In genomic region chr9:21181421-21182220, GRCm38 (mm10) we compare ENCODE assay signal across 9 mouse cellular contexts. TPM values are rescaled to one million over a fixed set of nuclear protein-coding genes. Genes with fewer than 3 reads are reported as not detected.
A peak's percentile ranks its signal among the peaks of the same experiment; 100 is the strongest.
DNase-seq lines count a peak whose midpoint lies in the region; ATAC-seq and TF ChIP-seq lines count a peak whose summit lies in the region.
"Had no signal": no experiment of that assay in that cellular context is flagged by ENCODE, and none has a peak within 500 bp of the region (broad histone marks: within the 10 kb centered on the region; RNA-seq: fewer than 3 reads in every experiment).

No protein-coding gene starts in this region.

- no peak for DNase-seq in forebrain, embryonic 10.5 days (ENCODE audit: extremely low spot score, low spot score)
- no peak for DNase-seq in forebrain, postnatal 0 days
- DNase-seq in ZHBTc4 (ENCODE audit: low read depth, low spot score): peak; percentile 82
- DNase-seq in yolk sac, embryonic 10.5 days (ENCODE audit: low spot score): peak; percentile 61
- DNase-seq in T-cell, adult 2 months (ENCODE audit: low spot score): no peak

- H3K9me3 ChIP-seq in forebrain, embryonic 10.5 days: no peaks in the 10 kb centered on the region
- no peaks in the 10 kb centered on the region for H3K9me3 ChIP-seq in forebrain, postnatal 0 days (ENCODE audit: low read length)
- H3K9me3 ChIP-seq in kidney, embryonic 15.5 days (replicated peaks): no peaks in the 10 kb centered on the region

- H3K4me1 ChIP-seq in forebrain, embryonic 10.5 days: peaks cover 40% of the 10 kb centered on the region
- H3K4me1 ChIP-seq in forebrain, postnatal 0 days (ENCODE audit: insufficient read depth): no peaks in the 10 kb centered on the region
- peaks cover 41% of the 10 kb centered on the region for H3K4me1 ChIP-seq in kidney, embryonic 15.5 days

- peak overlapping the region; percentile 48; the same call in 1 of the 2 replicates for H3K27ac ChIP-seq in forebrain, embryonic 10.5 days
- no peak overlapping the region for H3K27ac ChIP-seq in forebrain, postnatal 0 days (ENCODE audit: low read depth, low read length)
- peak overlapping the region; percentile 54 for H3K27ac ChIP-seq in kidney, embryonic 15.5 days

- ATAC-seq in forebrain, postnatal 0 days: no peak
- ATAC-seq in granulocyte monocyte progenitor cell, adult 5-6 weeks (replicated peaks; ENCODE audit: poor library complexity, severe bottlenecking): peak; percentile 52
- peak; percentile 61 for ATAC-seq in kidney, embryonic 15.5 days (replicated peaks; ENCODE audit: low FRiP score)
- ATAC-seq in megakaryocyte, adult 5-6 weeks (ENCODE audit: poor library complexity, severe bottlenecking): peak; percentile 61
- ATAC-seq: Patski had no signal

- no peak overlapping the region for H3K9ac ChIP-seq in forebrain, postnatal 0 days
- H3K9ac ChIP-seq in kidney, embryonic 15.5 days: peak overlapping the region; percentile 55

- peaks cover 70% of the 10 kb centered on the region for H3K27me3 ChIP-seq in forebrain, embryonic 10.5 days (ENCODE audit: poor library complexity, severe bottlenecking)
- H3K27me3 ChIP-seq in forebrain, postnatal 0 days (ENCODE audit: insufficient read depth, low read length): no peaks in the 10 kb centered on the region
- no peaks in the 10 kb centered on the region for H3K27me3 ChIP-seq in kidney, embryonic 15.5 days
- H3K27me3 ChIP-seq: Patski had no signal

- no peaks in the 10 kb centered on the region for H3K36me3 ChIP-seq in forebrain, embryonic 10.5 days (replicated peaks)
- H3K36me3 ChIP-seq in forebrain, postnatal 0 days (ENCODE audit: insufficient read depth): no peaks in the 10 kb centered on the region
- H3K36me3 ChIP-seq in kidney, embryonic 15.5 days: no peaks in the 10 kb centered on the region

- no peak for TF ChIP-seq CTCF in forebrain, postnatal 0 days (IDR thresholded peaks at IDR 0.05; ENCODE audit: low read depth)

- H3K4me2 ChIP-seq in forebrain, postnatal 0 days (ENCODE audit: low read depth): no peak overlapping the region
- H3K4me2 ChIP-seq in kidney, embryonic 15.5 days: peak overlapping the region; percentile 78

- peak overlapping the region; percentile 43 for H3K4me3 ChIP-seq in forebrain, embryonic 10.5 days
- H3K4me3 ChIP-seq in forebrain, postnatal 0 days (ENCODE audit: low read depth, low read length): no peak overlapping the region
- peak overlapping the region; percentile 52 for H3K4me3 ChIP-seq in kidney, embryonic 15.5 days (replicated peaks)

- 6% methylated on average over 48 of the region's 48 CpGs for WGBS in forebrain, embryonic 10.5 days
- 10% methylated on average over 48 of the region's 48 CpGs for WGBS in forebrain, postnatal 0 days
- WGBS in kidney, embryonic 15.5 days: 7% methylated on average over 48 of the region's 48 CpGs

RNA-seq across cellular contexts. Expression of gene Pde4a, which starts 16.1 kb away (rescaled TPM):
- 3.8 and 4.3 TPM in 2 replicates for polyA plus RNA-seq in forebrain, embryonic 10.5 days (2016; fragmentation: Nextera tagmentation; extraction: Ambion mirVana)
- 19.8 and 20.0 TPM in 2 replicates for total RNA-seq in forebrain, postnatal 0 days (2014; rRNA removed)
- 26.2 and 41.6 TPM in 2 replicates for polyA plus RNA-seq in forebrain, postnatal 0 days (2015; fragmentation: Nextera tagmentation; extraction: Ambion mirVana)
- 19.9 and 25.7 TPM in 2 replicates for total RNA-seq in granulocyte monocyte progenitor cell, adult 5-6 weeks (2014; fragmentation: Nextera tagmentation)
- 3.8 and 4.1 TPM in 2 replicates for total RNA-seq in granulocyte monocyte progenitor cell, adult 5-6 weeks (2017)
- polyA plus RNA-seq in kidney, embryonic 15.5 days (2015; fragmentation: Nextera tagmentation; extraction: Ambion mirVana): 12.6 and 12.7 TPM in 2 replicates
- total RNA-seq in megakaryocyte, adult 5-6 weeks (2015): 6.8 and 7.3 TPM in 2 replicates
- 3.0 and 3.9 TPM in 2 replicates for total RNA-seq in megakaryocyte, adult 5-6 weeks (2017)

RNA-seq across cellular contexts. Expression of gene Cdc37, which starts 31.8 kb away (rescaled TPM):
- polyA plus RNA-seq in forebrain, embryonic 10.5 days (2016; fragmentation: Nextera tagmentation; extraction: Ambion mirVana): 351 and 371 TPM in 2 replicates
- 39.5 and 42.1 TPM in 2 replicates for total RNA-seq in forebrain, postnatal 0 days (2014; rRNA removed)
- 186 and 191 TPM in 2 replicates for polyA plus RNA-seq in forebrain, postnatal 0 days (2015; fragmentation: Nextera tagmentation; extraction: Ambion mirVana)
- 120 and 157 TPM in 2 replicates for total RNA-seq in granulocyte monocyte progenitor cell, adult 5-6 weeks (2014; fragmentation: Nextera tagmentation)
- 285 and 306 TPM in 2 replicates for total RNA-seq in granulocyte monocyte progenitor cell, adult 5-6 weeks (2017)
- 332 and 351 TPM in 2 replicates for polyA plus RNA-seq in kidney, embryonic 15.5 days (2015; fragmentation: Nextera tagmentation; extraction: Ambion mirVana)
- 39.6 and 49.0 TPM in 2 replicates for total RNA-seq in megakaryocyte, adult 5-6 weeks (2015)
- 149 and 165 TPM in 2 replicates for total RNA-seq in megakaryocyte, adult 5-6 weeks (2017)

RNA-seq across cellular contexts. Expression of gene Tyk2, which starts 50.6 kb away (rescaled TPM):
- polyA plus RNA-seq in forebrain, embryonic 10.5 days (2016; fragmentation: Nextera tagmentation; extraction: Ambion mirVana): 12.6 and 13.4 TPM in 2 replicates
- total RNA-seq in forebrain, postnatal 0 days (2014; rRNA removed): 9.4 and 11.0 TPM in 2 replicates
- polyA plus RNA-seq in forebrain, postnatal 0 days (2015; fragmentation: Nextera tagmentation; extraction: Ambion mirVana): 3.8 and 5.0 TPM in 2 replicates
- total RNA-seq in granulocyte monocyte progenitor cell, adult 5-6 weeks (2014; fragmentation: Nextera tagmentation): 27.1 and 28.6 TPM in 2 replicates
- 19.0 and 19.8 TPM in 2 replicates for total RNA-seq in granulocyte monocyte progenitor cell, adult 5-6 weeks (2017)
- polyA plus RNA-seq in kidney, embryonic 15.5 days (2015; fragmentation: Nextera tagmentation; extraction: Ambion mirVana): 12.7 and 15.5 TPM in 2 replicates
- total RNA-seq in megakaryocyte, adult 5-6 weeks (2015): 24.9 and 30.9 TPM in 2 replicates
- 33.5 and 37.0 TPM in 2 replicates for total RNA-seq in megakaryocyte, adult 5-6 weeks (2017)

RNA-seq across cellular contexts. Expression of gene Keap1, which starts 57.5 kb away (rescaled TPM):
- polyA plus RNA-seq in forebrain, embryonic 10.5 days (2016; fragmentation: Nextera tagmentation; extraction: Ambion mirVana): 46.7 and 48.6 TPM in 2 replicates
- total RNA-seq in forebrain, postnatal 0 days (2014; rRNA removed): 68.9 and 72.7 TPM in 2 replicates
- polyA plus RNA-seq in forebrain, postnatal 0 days (2015; fragmentation: Nextera tagmentation; extraction: Ambion mirVana): 60.0 and 67.0 TPM in 2 replicates
- total RNA-seq in granulocyte monocyte progenitor cell, adult 5-6 weeks (2014; fragmentation: Nextera tagmentation): 28.8 TPM in 2 replicates
- 31.9 and 33.5 TPM in 2 replicates for total RNA-seq in granulocyte monocyte progenitor cell, adult 5-6 weeks (2017)
- 55.1 and 64.2 TPM in 2 replicates for polyA plus RNA-seq in kidney, embryonic 15.5 days (2015; fragmentation: Nextera tagmentation; extraction: Ambion mirVana)
- total RNA-seq in megakaryocyte, adult 5-6 weeks (2015): 17.7 and 18.8 TPM in 2 replicates
- total RNA-seq in megakaryocyte, adult 5-6 weeks (2017): 34.0 and 36.9 TPM in 2 replicates

Comparison
In these comparisons a context has a peak if more than half of its experiments do, and no peak if none do; other contexts are left out.
1. DNase-seq: peak in ZHBTc4 (single experiment) and yolk sac, embryonic 10.5 days (single experiment); none in forebrain, embryonic 10.5 days (single experiment), forebrain, postnatal 0 days (single experiment) and T-cell, adult 2 months (single experiment).